Mouse (Mus musculus): ENCODE measurements around the gene Glipr1.

DNA sequence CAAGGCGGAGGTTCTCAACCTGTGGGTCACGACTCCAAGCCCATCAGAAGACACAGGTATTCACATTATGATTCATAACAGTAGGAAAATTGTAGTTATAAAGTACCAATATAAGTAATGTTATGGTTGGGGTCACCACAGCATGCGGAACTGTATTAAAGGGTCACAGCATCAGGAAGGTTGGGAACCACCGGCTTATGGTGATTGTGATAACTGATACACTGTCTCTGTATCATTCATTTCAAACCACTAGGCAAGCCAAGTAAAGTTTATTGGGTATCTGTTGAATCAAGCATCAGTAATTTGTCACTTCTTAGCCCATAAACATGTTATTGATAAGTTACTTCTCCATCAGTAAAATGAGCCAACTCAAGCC is 44.4 kb downstream of the Glipr1 start:
- TF ChIP-seq CTCF (IDR thresholded peaks at IDR 0.05; ENCODE audit: borderline replicate concordance, insufficient read depth, low read length) (no peak), POLR2A (IDR thresholded peaks at IDR 0.05; ENCODE audit: low read depth, low read length) (no peak)
